Mouse (Mus musculus) T-helper 17 cell (primary cell): ENCODE data around the gene Islr2.

Experiments
- in situ Hi-C, 2 experiments: fragments of 300-600 bp; cut with MboI, MseI; formaldehyde crosslinking; loops; 1 replicate in 1 of 2; 2 replicates in 1 of 2; pipeline ENCODE4 v1.15.1; 2025; ENCODE audit warnings: high pct_unique_total_duplicates in 2 of 2

The Islr2 gene

GRCm38 (mm10) chr9:58225915-58226913 is 22.1 kb upstream of the Islr2 start:
- in situ Hi-C loops, result loop anchor here (5.0 to 10.0 kb wide), 2 partner anchors 56 to 149 kb away; partner anchors contain the start of gene Tbc1d21 (in 1 of the 2)

- in situ Hi-C loops, result loop anchor here in 1 of 2 experiments (10.0 kb wide), 1 partner anchor 150 kb away; the partner anchor contains the start of gene Tbc1d21
Measured at GRCm38 (mm10) chr9:58224356-58224755, 20.2 kb upstream of the Islr2 start.

GRCm38 (mm10) chr9:58220218-58220903 is 16.2 kb upstream of the Islr2 start:
- in situ Hi-C loops, result loop anchor here in 1 of 2 experiments (10.0 kb wide), 1 partner anchor 154 kb away; the partner anchor contains the start of gene Tbc1d21

DNA sequence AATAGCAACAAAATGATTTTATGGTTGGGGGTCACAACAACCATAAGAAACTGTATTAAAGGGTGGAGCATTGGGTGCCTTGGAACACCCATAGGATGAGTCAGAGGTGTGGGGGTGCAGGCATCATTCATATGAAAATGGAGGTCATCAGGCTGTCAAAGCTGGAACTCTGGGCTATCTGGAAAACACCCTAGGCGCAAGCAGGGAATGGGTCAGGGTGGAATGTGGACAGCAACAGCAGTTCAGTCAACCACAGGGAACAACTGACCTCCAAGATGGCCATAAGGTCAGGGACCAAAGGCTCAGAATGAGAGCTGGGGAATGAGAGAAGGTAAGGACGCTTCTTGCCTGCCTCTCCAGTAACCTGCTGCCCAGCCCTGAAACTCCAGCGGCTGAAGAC is 14.4 kb upstream of the Islr2 start:
- in situ Hi-C loops, result no loop called here

DNA sequence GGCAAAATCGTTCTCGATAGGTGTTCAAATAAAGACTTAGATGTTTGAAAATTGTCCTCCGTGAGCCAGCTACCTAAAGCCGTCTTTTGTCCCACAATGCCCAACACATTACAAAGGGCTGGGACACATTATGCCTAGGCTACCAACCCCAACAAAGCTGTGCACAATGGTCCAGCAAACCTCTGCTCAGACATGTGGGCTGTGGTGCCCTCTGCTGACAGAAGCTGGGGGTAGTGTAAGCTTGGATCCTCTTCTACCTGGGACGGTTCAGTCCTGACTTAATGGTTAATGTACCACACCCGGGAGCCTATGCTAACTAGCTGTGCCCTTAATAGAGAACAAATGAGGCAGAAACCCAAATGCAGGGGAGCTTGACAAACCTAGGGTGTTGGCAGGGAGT is 12.3 kb upstream of the Islr2 start:
- in situ Hi-C loops, result no loop called here

DNA sequence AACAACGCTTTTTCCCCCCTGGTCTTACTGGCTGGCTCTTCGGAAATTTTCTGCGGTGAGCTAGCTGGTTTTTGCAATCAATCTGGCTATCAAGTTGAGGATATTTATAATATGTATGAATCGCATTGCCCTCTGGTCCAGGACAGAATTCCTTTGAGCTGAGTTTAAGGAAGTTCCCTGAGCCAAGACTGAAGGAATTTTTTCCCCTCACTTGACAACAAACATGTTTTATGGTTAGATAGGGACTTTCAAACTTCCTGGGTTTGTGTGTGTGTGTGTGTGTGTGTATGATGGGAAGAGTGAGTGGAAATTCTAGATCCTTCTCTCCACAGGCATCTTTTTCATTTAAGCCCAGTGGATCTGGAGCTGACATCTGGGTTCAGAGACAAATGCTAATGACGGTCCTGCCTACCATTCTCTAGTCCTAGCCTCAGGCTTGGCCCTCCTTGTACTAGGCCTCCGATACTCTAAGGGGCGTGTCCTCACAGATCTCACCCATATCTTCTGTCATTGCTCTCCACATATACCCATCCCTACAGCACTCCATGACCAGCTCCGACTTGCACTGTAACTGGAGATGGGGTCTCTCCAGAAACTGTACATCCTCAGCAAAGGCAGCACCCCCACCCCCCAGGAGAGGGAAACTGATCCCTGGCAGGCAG is 10.5 kb upstream of the Islr2 start:
- in situ Hi-C loops, result no loop called here

GRCm38 (mm10) chr9:58213865-58214264 is 9.7 kb upstream of the Islr2 start:
- in situ Hi-C loops, result no loop called here

GRCm38 (mm10) chr9:58213377-58213776 is 9.3 kb upstream of the Islr2 start:
- in situ Hi-C loops, result no loop called here

DNA sequence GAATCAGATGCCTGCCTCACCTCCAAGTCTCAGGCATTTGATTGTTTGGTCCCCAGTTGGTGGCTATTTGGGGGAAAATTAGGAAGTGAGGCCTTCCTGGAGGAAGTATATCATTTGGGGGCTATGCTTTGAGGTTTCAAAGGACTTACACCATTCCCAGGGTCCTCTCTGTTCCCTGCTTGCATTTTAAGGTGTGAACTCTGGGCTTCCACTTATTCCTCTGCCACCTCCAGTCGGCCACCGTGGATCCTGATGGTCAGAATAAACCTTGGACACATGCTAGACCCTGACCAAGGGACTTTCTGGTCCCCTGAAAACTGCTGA is 6.1 kb upstream of the Islr2 start:
- in situ Hi-C loops, result no loop called here

- in situ Hi-C loops, result no loop called here
Measured at GRCm38 (mm10) chr9:58209462-58210303, 5.6 kb upstream of the Islr2 start.

DNA sequence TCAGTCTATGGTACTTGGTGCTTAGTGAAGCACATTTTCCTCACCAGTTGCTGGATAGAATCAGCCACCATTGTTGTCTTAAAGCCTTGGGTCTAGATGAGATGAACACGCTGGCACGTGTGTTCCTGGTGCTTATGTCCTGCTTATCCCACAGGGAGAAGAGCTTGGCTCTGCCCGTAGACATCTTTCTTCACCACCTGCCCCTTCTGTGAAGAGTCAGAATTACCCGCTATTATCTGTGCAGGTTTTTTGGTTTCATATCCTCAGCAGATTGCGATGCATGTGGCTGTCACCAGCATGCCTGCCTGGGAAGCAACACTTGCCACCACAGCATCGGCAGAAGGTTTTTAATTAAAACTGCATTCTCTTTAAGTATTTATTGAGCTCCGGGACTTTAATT is 1.9 kb upstream of the Islr2 start:
- in situ Hi-C loops, result no loop called here

DNA sequence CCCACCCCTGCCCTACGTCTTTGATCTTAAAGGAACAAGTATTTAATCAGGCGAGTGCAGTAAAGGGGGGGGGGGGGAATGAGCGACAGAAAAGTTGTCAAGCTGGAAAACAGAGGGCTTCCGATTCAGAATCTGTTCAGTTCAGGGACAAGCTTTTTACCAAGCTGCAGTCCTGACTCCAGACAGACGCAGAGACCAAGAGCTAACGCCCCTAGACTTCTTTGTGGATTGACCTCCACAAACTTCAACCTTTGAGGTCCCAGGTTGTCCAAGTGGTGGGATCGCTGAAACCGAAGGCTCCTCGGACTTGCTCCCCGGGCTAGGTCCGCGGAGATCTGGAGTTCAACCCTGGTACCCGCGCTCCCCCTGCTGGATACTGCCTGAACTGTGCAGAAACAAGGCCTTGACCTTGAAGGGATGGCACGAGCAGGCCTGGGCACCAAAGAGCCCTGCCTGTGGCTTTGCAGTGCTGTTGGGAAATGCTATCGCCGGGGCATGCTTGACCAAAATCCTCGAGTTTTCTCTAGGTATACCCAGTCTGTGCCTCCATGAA is 405 bp upstream of the Islr2 start:
- in situ Hi-C loops, result loop anchor here in 1 of 2 experiments (5.0 kb wide), 1 partner anchor 167 kb away; no protein-coding TSS in a partner anchor

DNA sequence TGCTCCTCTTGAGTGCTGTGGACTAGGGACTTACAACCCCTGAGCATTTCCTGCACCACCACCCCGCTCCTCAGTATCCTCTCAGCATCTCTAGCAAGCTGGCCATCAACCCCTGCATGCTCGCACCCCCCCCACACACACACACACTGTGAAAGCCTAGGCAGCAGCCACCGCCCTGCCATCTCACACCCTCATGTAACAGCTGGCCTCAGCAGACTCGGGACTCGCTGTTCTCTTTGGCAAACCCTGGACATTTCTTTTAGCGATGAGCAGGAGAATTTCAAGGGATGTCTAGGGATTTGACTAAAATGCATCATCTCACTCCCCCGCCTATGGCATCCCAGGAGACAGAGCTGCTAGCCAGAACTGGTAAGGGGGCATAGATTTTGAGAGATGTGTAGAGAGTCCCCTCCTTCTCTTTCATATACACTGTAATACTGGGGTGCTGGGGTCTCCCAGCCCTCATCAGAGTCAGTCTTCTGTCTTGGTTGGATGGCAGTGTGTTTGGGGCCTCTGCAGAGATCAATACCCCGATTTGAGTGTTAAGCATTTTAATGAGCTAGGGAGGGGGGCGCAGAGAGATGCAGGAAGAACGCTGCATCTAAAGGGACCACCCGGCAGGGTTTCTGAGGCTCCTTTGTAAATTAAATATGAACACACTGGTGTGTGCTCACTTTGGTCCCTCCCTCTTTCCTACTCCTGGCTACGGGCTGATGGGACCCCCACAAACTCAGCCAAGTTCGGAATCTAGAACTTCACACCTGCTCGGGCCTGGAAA is 1.3 kb downstream of the Islr2 start:
- in situ Hi-C loops, result loop anchor here in 1 of 2 experiments (5.0 kb wide), 1 partner anchor 166 kb away; no protein-coding TSS in a partner anchor

- in situ Hi-C loops, result loop anchor here in 1 of 2 experiments (5.0 kb wide), 1 partner anchor 165 kb away; no protein-coding TSS in a partner anchor
Measured at GRCm38 (mm10) chr9:58201861-58202549, 2.1 kb downstream of the Islr2 start.

DNA sequence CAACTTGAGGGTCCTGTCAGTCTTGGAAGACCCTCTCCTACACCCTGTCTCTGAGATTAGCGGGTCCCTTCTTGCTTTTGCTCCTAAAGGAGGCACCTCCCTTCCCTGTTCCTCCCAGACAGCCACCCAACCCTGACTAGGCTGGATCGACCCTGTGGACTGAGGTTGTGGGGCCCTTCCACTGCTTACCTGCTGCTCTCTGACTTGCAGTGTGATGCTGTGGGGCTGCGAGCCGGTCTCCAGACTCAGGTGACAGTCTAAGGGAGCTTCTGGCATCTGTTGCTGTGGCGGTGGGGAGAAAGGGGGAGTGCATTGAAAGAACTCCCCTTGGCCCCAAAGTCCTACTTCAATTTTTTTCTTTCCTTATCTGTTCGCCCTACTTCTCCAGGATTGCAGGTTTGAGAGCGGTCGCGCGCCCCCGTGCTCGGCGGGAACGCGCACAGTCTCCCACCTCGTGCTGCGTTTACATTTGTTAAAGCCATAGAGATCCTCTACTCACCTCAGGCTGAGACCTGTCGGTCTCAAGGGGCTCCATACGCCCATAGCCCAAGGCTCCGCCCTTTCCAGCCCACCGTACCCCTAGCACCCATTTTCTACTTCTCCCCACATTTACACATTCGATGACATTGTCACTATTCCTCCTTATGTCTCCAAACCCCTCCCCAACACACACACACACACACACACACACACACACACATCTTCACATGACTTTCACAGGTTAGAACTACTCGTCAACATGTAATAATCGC is 2.9 kb downstream of the Islr2 start:
- in situ Hi-C loops, result loop anchor here in 1 of 2 experiments (5.0 kb wide), 1 partner anchor 164 kb away; no protein-coding TSS in a partner anchor

GRCm38 (mm10) chr9:58200270-58201090 is 3.6 kb downstream of the Islr2 start:
- in situ Hi-C loops, result loop anchor here in 1 of 2 experiments (5.0 kb wide), 1 partner anchor 163 kb away; no protein-coding TSS in a partner anchor
